Mouse (Mus musculus): ENCODE results near the gene Efna3. TPM values are rescaled to one million over a fixed set of nuclear protein-coding genes. Genes with fewer than 3 reads are reported as not detected.

The Efna3 gene
- total RNA-seq, 1 experiment from 2014 or later, result 0.59 TPM

GRCm38 (mm10) chr3:89337721-89338578, 15.2 kb upstream of the Efna3 start, which contains the start of gene Efna4:
Efna4 (minus strand) TSS chr3:89338028.
- peak; percentile 64 for DNase-seq

GRCm38 (mm10) chr3:89337062-89337720, 14.4 kb upstream of the Efna3 start:
- no peak for DNase-seq

GRCm38 (mm10) chr3:89336529-89336928, 13.8 kb upstream of the Efna3 start:
- DNase-seq, result no peak

GRCm38 (mm10) chr3:89333053-89333452, 10.3 kb upstream of the Efna3 start:
- no peak for DNase-seq

GRCm38 (mm10) chr3:89332476-89332875, 9.7 kb upstream of the Efna3 start:
- DNase-seq, result no peak

- no peak for DNase-seq
Observed at GRCm38 (mm10) chr3:89332013-89332412, 9.2 kb upstream of the Efna3 start.

- no peak for DNase-seq
Observed at GRCm38 (mm10) chr3:89331561-89331960, 8.8 kb upstream of the Efna3 start.

GRCm38 (mm10) chr3:89330948-89331347, 8.2 kb upstream of the Efna3 start:
- peak; percentile 84 for DNase-seq

- no peak for DNase-seq
Observed at GRCm38 (mm10) chr3:89330346-89330745, 7.6 kb upstream of the Efna3 start.

GRCm38 (mm10) chr3:89328623-89329022, 5.9 kb upstream of the Efna3 start:
- no peak for DNase-seq

- no peak for DNase-seq
Observed at GRCm38 (mm10) chr3:89327371-89327870, 4.7 kb upstream of the Efna3 start.

- DNase-seq, result no peak
Observed at GRCm38 (mm10) chr3:89325882-89326281, 3.1 kb upstream of the Efna3 start.

- DNase-seq, result no peak
Observed at GRCm38 (mm10) chr3:89322131-89322500, 649 bp downstream of the Efna3 start.

GRCm38 (mm10) chr3:89321183-89322130, 1.3 kb downstream of the Efna3 start:
- DNase-seq, result peak; percentile 26

GRCm38 (mm10) chr3:89320581-89321182, 2.1 kb downstream of the Efna3 start:
- DNase-seq, result peak; percentile 62

- DNase-seq, result no peak
Observed at GRCm38 (mm10) chr3:89319591-89320350, 3.0 kb downstream of the Efna3 start.

GRCm38 (mm10) chr3:89318971-89319590, 3.7 kb downstream of the Efna3 start:
- no peak for DNase-seq

- DNase-seq, result no peak
Observed at GRCm38 (mm10) chr3:89318316-89318715, 4.4 kb downstream of the Efna3 start.

GRCm38 (mm10) chr3:89317246-89317645, 5.5 kb downstream of the Efna3 start:
- DNase-seq, result no peak

GRCm38 (mm10) chr3:89316833-89317232, 5.9 kb downstream of the Efna3 start:
- DNase-seq, result peak; percentile 88

All from adrenal gland, postnatal 14 days (tissue).